Mouse (Mus musculus) cerebellum, adult 2 months (tissue): ENCODE results near the gene Gm6377.

Experiments
- CTCF ChIP-seq: fragments of 200-500 bp; IDR thresholded peaks from 2 replicates; pipeline ENCODE4 v1.5.1; 2011; ENCODE audit warnings: low read depth, mild to moderate bottlenecking, control low read depth, low read length, moderate library complexity, borderline replicate concordance; ENCODE audit not compliant: insufficient read depth
- POLR2A ChIP-seq: fragments of 200-500 bp; IDR thresholded peaks from 2 replicates; pipeline ENCODE4 v1.6.1; 2011; ENCODE audit warnings: low read length, control low read depth, borderline replicate concordance; ENCODE audit not compliant: insufficient read depth

DNA sequence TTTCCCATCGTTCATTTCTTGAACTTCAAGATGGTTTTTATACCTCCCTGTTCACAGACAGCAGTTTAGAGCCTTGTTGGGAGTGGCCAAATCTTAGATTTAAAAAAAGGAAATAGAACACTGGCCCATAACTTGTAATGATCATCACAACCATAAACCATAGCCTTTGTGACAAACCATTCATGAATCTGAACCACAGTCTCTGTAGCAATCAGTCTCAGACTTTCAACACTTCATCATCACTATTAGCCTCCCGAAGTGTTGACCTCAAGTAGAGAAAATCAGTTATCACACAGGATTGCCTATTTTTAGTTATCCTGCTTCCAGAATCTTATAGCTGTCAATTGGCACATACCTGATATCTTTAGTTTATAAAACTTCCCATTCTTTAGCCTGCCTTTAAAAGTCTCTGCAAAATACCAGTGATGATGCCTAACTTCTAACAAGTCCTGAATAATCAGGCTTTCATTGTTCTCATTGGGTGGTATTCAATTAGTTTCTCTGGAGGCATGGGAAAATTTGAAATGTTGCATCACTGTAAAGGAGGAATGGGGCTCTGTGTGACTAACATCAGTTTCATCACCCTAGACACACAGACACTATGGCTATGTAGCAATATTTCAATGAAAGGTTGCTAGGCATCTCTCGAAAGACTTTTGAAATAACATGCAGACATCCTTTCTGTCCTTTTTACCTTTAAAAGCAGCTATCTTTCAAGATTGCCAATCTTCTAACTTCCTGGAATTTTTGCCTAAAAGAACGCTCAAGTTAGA lies 11.7 kb upstream of the Gm6377 start:
- TF ChIP-seq CTCF (no peak), POLR2A (no peak)
